Mouse (Mus musculus) kidney, adult 2 months (tissue): ENCODE data around the gene Ffar1.

Source experiments
- CTCF ChIP-seq: fragments of 200-500 bp; conservative IDR thresholded peaks from 2 replicates; pipeline ENCODE4 v1.5.1; 2011; ENCODE audit warnings: low read depth, mild to moderate bottlenecking, control low read depth, low read length, moderate library complexity, mixed read lengths; ENCODE audit not compliant: insufficient read depth, insufficient read length
- POLR2A ChIP-seq: fragments of 200-500 bp; IDR thresholded peaks from one replicate; pipeline ENCODE4 v1.6.1; 2011; ENCODE audit warnings: low read depth, low read length, control low read depth

- no peak for TF ChIP-seq POLR2A
- no peak for TF ChIP-seq CTCF
Observed at GRCm38 (mm10) chr7:30820854-30821445, 40.4 kb downstream of the Ffar1 start.
